Mouse (Mus musculus): ENCODE data around the gene Acat1.
A peak's percentile ranks its signal among the peaks of the same experiment; 100 is the strongest.

The Acat1 gene

GRCm38 (mm10) chr9:53609968-53610781, at the start of gene Acat1:
Acat1 (minus strand) TSS chr9:53610382.
- peak; percentile 85 for DNase-seq (ENCODE audit: low spot score)

- DNase-seq (ENCODE audit: low spot score): no peak
Observed at GRCm38 (mm10) chr9:53634796-53635195, 24.6 kb upstream of the Acat1 start.

- no peak for DNase-seq (ENCODE audit: low spot score)
Observed at GRCm38 (mm10) chr9:53615246-53615645, 5.1 kb upstream of the Acat1 start.

GRCm38 (mm10) chr9:53614286-53614685, 4.1 kb upstream of the Acat1 start:
- no peak for DNase-seq (ENCODE audit: low spot score)

- DNase-seq (ENCODE audit: low spot score): no peak
Observed at GRCm38 (mm10) chr9:53609306-53609967, 745 bp downstream of the Acat1 start.

GRCm38 (mm10) chr9:53607816-53608215, 2.4 kb downstream of the Acat1 start:
- DNase-seq (ENCODE audit: low spot score): no peak

GRCm38 (mm10) chr9:53607192-53607591, 3.0 kb downstream of the Acat1 start:
- no peak for DNase-seq (ENCODE audit: low spot score)

GRCm38 (mm10) chr9:53604954-53605353, 5.2 kb downstream of the Acat1 start:
- no peak for DNase-seq (ENCODE audit: low spot score)

- DNase-seq (ENCODE audit: low spot score): no peak
Observed at GRCm38 (mm10) chr9:53603849-53604248, 6.3 kb downstream of the Acat1 start.

- no peak for DNase-seq (ENCODE audit: low spot score)
Observed at GRCm38 (mm10) chr9:53603384-53603783, 6.8 kb downstream of the Acat1 start.

- DNase-seq (ENCODE audit: low spot score): peak; percentile 9
Observed at GRCm38 (mm10) chr9:53601541-53601940, 8.6 kb downstream of the Acat1 start.

- no peak for DNase-seq (ENCODE audit: low spot score)
Observed at GRCm38 (mm10) chr9:53598631-53599030, 11.6 kb downstream of the Acat1 start.

GRCm38 (mm10) chr9:53596971-53597600, 13.1 kb downstream of the Acat1 start:
- DNase-seq (ENCODE audit: low spot score): no peak

- peak; percentile 39 for DNase-seq (ENCODE audit: low spot score)
Observed at GRCm38 (mm10) chr9:53594764-53595163, 15.4 kb downstream of the Acat1 start.

GRCm38 (mm10) chr9:53581870-53582269, 28.3 kb downstream of the Acat1 start:
- no peak for DNase-seq (ENCODE audit: low spot score)

GRCm38 (mm10) chr9:53575721-53576120, 34.5 kb downstream of the Acat1 start:
- DNase-seq (ENCODE audit: low spot score): no peak

GRCm38 (mm10) chr9:53572516-53573307, 37.5 kb downstream of the Acat1 start:
- no peak for DNase-seq (ENCODE audit: low spot score)

- DNase-seq (ENCODE audit: low spot score): no peak
Observed at GRCm38 (mm10) chr9:53570662-53571061, 39.5 kb downstream of the Acat1 start.

GRCm38 (mm10) chr9:53537336-53537965, 72.7 kb downstream of the Acat1 start:
- DNase-seq (ENCODE audit: low spot score): no peak

GRCm38 (mm10) chr9:53536558-53537320, 73.4 kb downstream of the Acat1 start, which contains the start of the genes Atm and Npat:
Atm (minus strand) TSS chr9:53536740.
Npat (plus strand) TSS chr9:53537047.
- DNase-seq (ENCODE audit: low spot score): peak; percentile 100
